Mouse (Mus musculus): ENCODE results near the gene Tbc1d12. TPM values are rescaled to one million over a fixed set of nuclear protein-coding genes. Genes with fewer than 3 reads are reported as not detected.
"Not testable (repeated sequence)": the region's sequence is repeated elsewhere in the genome, so short reads cannot be mapped to it uniquely, and the experiment has no call there.

Tbc1d12 gene
- polyA plus RNA-seq, 1 experiment from 2014 or later = 2.3 TPM

DNA sequence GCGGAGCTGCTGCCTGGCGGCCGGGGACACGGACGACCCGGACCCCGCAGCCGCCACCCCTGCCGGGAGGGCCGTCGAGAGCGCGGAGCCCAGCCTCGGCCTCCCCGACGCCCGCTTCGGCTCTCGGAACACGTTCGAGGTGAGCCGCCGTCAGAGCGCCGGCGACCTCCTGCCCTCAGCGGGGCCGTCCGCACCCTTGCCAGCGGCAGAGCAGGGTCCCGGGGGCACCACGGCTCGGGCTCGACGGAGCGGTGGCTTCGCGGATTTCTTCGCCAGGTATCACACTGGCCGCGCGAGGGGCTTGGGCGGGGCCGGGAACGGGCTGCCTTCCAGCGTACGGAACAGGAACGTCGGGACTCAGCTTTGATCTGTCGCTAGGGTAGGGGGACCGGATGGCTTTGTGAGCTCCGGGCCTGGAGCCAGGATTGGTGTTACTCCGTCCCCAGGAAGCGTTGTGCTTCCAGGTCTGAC, 827 bp downstream of the Tbc1d12 start:
- peak; percentile 62 for DNase-seq (ENCODE audit: low spot score)
- Histone ChIP-seq H3K27me3 (ENCODE audit: insufficient read depth, poor library complexity, severe bottlenecking) (no peaks in the 10 kb centered on the region), H3K27ac (peak overlapping the region; percentile 94), H3K9me3 (0 out of 2 replicates have a peak, but pooled peaks cover 2% of the 10 kb centered on the region), H3K36me3 (peaks cover 4% of the 10 kb centered on the region; the same call in 1 of the 2 replicates), H3K4me3 (peak overlapping the region; percentile 81), H3K4me1 (replicated peaks) (peaks cover 11% of the 10 kb centered on the region; the same call in 1 of the 2 replicates)
- WGBS = under 1% methylated on average over 54 of the region's 54 CpGs

DNA sequence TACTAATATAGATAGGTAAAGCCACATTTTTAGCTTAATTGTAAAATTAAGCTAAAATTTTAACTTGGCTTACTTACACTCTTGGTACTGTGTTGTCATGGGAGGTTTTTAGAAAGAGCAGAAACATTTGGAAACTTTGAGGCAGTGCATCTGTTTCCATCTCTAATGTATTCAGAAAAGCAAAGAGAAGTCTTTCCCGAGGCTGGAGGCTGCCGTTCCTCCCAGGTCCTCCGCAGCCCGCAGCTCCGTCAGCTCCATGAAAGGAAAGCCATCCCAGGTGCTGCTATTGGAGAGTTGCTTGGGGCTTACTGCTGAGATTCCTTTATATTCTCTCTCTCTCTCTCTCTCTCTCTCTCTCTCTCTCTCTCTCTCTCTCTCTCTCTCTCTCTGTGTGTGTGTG, 8.4 kb downstream of the Tbc1d12 start:
- Histone ChIP-seq H3K4me1 (replicated peaks) (no peaks in the 10 kb centered on the region), H3K27ac (no peak overlapping the region), H3K27me3 (ENCODE audit: insufficient read depth, poor library complexity, severe bottlenecking) (no peaks in the 10 kb centered on the region), H3K36me3 (peaks cover 4% of the 10 kb centered on the region; the same call in 1 of the 2 replicates), H3K4me3 (no peak overlapping the region), H3K9me3 (peaks cover 6% of the 10 kb centered on the region; the same call in 1 of the 2 replicates)
- 75% methylated on average over 5 of the region's 5 CpGs for WGBS
- DNase-seq (ENCODE audit: low spot score) = no peak

DNA sequence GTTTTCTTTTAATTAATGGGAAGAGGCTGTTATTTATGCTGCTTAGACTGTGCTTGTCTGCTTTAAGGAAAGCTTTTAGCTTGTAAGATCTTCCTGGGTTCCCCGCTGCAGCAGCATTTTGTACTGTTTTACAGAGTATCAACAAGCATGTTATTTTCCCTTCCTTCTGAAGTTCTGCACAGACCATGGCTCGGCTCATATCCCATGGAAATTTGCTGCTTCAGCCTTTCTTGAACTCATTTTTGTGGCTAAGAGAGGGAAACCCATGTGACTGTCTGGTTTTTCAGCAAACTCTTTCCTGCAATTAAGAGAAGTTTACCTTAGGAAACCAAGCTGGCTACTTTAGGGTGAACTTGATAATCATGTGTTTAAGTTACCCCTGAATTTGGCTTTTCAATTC, 10.0 kb downstream of the Tbc1d12 start:
- Histone ChIP-seq H3K9me3 (peaks cover 6% of the 10 kb centered on the region; the same call in 1 of the 2 replicates), H3K4me3 (no peak overlapping the region)

GRCm38 (mm10) chr19:38858224-38858623, 21.8 kb downstream of the Tbc1d12 start:
- 92% methylated on average over 3 of the region's 3 CpGs for whole genome bisulfite sequencing

More for the DNA sequence above, 10.0 kb downstream of the Tbc1d12 start:
- Histone ChIP-seq H3K27me3 (ENCODE audit: insufficient read depth, poor library complexity, severe bottlenecking) (no peaks in the 10 kb centered on the region), H3K36me3 (peaks cover 4% of the 10 kb centered on the region; the same call in 1 of the 2 replicates), H3K27ac (no peak overlapping the region), H3K4me1 (replicated peaks) (no peaks in the 10 kb centered on the region)
- WGBS = 90% methylated on average over 2 of the region's 2 CpGs
- no peak for DNase-seq (ENCODE audit: low spot score)

GRCm38 (mm10) chr19:38862523-38862922, 26.1 kb downstream of the Tbc1d12 start:
- Histone ChIP-seq H3K9me3 (no peaks in the 10 kb centered on the region), H3K4me1 (replicated peaks) (no peaks in the 10 kb centered on the region), H3K27ac (no peak overlapping the region), H3K4me3 (no peak overlapping the region), H3K36me3 (no peaks in the 10 kb centered on the region), H3K27me3 (ENCODE audit: insufficient read depth, poor library complexity, severe bottlenecking) (no peaks in the 10 kb centered on the region)
- WGBS = 94% methylated on average over 6 of the region's 6 CpGs
- no peak for DNase-seq (ENCODE audit: low spot score)

More at GRCm38 (mm10) chr19:38858224-38858623, 21.8 kb downstream of the Tbc1d12 start:
- Histone ChIP-seq H3K9me3 (no peaks in the 10 kb centered on the region), H3K4me3 (no peak overlapping the region), H3K27ac (no peak overlapping the region), H3K36me3 (no peaks in the 10 kb centered on the region), H3K4me1 (replicated peaks) (no peaks in the 10 kb centered on the region), H3K27me3 (ENCODE audit: insufficient read depth, poor library complexity, severe bottlenecking) (no peaks in the 10 kb centered on the region)
- no peak for DNase-seq (ENCODE audit: low spot score)

DNA sequence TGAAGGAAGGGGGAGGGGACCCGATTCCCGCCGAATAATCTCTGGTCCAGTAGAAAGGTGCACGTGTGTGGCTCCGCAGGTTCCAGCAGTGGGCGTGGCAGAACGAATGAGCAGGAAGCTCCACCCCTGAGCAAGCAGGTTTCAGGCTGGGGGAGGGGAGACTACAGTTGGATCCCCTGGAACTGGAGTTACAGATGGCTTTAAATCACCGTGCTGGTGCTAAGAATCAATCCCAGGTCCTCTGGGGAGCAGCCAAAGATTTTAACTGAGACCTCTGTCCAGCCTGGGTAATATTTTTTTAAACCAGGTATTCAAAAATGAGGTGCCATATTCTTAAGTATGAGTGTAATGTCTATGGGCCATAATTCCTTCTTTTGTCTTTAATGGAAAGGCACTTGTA, 38.4 kb downstream of the Tbc1d12 start:
- H3K4me3 ChIP-seq; H3K4me1 ChIP-seq (replicated peaks); H3K27me3 ChIP-seq (ENCODE audit: insufficient read depth, poor library complexity, severe bottlenecking); H3K27ac ChIP-seq; DNase-seq (ENCODE audit: low spot score); H3K36me3 ChIP-seq; H3K9me3 ChIP-seq: not testable (repeated sequence)
- WGBS = 68% methylated on average over 3 of the region's 8 CpGs

DNA sequence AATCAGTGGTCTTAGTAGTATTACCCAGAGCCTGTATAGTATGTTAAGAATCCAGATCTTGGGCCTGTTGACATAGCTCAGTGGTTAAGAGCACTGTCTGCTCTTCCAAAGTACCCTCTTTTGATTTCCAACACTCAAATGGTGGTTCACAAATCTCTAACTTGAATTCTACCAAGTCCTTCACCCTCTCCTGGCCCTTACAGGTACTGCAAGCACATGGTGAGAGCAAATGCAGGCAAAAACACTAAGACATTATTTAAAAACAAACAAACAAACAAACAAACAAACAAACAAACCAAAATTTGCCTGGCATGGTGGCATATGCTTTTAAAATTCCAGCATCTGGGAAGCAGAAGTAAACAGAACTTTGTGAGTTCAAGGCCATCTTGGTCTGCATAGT, 43.9 kb downstream of the Tbc1d12 start:
- Histone ChIP-seq H3K9me3 (no peaks in the 10 kb centered on the region), H3K36me3 (0 out of 2 replicates have a peak, but pooled peaks cover 8% of the 10 kb centered on the region), H3K27ac (no peak overlapping the region), H3K4me3 (no peak overlapping the region), H3K4me1 (replicated peaks) (no peaks in the 10 kb centered on the region), H3K27me3 (ENCODE audit: insufficient read depth, poor library complexity, severe bottlenecking) (no peaks in the 10 kb centered on the region)
- DNase-seq (ENCODE audit: low spot score) = no peak

GRCm38 (mm10) chr19:38901146-38902135, 65.1 kb downstream of the Tbc1d12 start:
- H3K4me3 ChIP-seq = no peak overlapping the region
- no peaks in the 10 kb centered on the region for H3K27me3 ChIP-seq (ENCODE audit: insufficient read depth, poor library complexity, severe bottlenecking)
- DNase-seq (ENCODE audit: low spot score) = no peak
- no peaks in the 10 kb centered on the region for H3K4me1 ChIP-seq (replicated peaks)
- WGBS = 86% methylated on average over 12 of the region's 12 CpGs
- no peaks in the 10 kb centered on the region for H3K9me3 ChIP-seq
- no peak overlapping the region for H3K27ac ChIP-seq
- H3K36me3 ChIP-seq = peaks cover 14% of the 10 kb centered on the region; the same call in 1 of the 2 replicates

DNA sequence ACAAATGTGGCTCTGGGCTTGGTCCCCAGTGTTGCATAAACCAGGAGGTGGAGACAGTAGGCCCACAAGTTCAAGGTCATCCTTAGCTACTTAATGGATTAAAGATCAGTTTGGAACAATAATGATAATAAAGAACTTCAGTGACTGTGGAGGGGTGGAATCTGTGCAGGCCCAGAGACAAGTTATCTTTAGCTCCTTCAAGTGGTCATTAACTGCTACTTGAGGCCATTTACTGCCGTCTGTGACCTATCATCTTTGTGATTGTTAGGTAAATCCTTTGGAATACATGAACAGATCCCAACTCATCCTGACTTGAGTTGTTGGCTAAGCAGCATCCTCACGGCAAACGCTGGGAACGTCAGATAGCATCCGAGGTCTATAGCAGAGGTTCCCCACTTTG, 66.1 kb downstream of the Tbc1d12 start:
- no peaks in the 10 kb centered on the region for H3K4me1 ChIP-seq (replicated peaks)
- WGBS = 92% methylated on average over 5 of the region's 5 CpGs
- no peaks in the 10 kb centered on the region for H3K9me3 ChIP-seq
- no peak for DNase-seq (ENCODE audit: low spot score)
- H3K27me3 ChIP-seq (ENCODE audit: insufficient read depth, poor library complexity, severe bottlenecking) = no peaks in the 10 kb centered on the region
- H3K27ac ChIP-seq = no peak overlapping the region
- H3K4me3 ChIP-seq = no peak overlapping the region
- H3K36me3 ChIP-seq = peaks cover 14% of the 10 kb centered on the region; the same call in 1 of the 2 replicates

DNA sequence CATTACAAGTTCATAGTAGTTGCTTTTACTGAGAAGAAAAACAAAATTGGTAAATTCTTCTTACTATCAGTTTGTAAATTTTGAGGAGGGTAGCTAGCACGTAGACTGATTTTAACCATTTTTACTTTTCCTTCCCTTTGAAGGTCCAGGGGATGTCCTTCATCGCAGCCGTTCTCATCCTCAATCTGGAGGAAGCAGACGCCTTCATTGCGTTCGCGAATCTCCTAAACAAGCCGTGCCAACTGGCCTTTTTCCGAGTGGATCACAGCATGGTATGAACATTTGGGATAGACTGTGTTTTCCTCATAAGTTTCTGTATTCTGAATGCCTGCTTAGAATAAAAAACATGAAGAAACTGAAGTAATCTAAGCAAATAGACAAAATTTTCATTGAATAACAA, 77.4 kb downstream of the Tbc1d12 start:
- Histone ChIP-seq H3K4me3 (no peak overlapping the region), H3K27me3 (ENCODE audit: insufficient read depth, poor library complexity, severe bottlenecking) (no peaks in the 10 kb centered on the region), H3K27ac (no peak overlapping the region), H3K36me3 (peaks cover 18% of the 10 kb centered on the region), H3K4me1 (replicated peaks) (no peaks in the 10 kb centered on the region), H3K9me3 (no peaks in the 10 kb centered on the region)
- WGBS = 93% methylated on average over 9 of the region's 9 CpGs
- DNase-seq (ENCODE audit: low spot score) = no peak

DNA sequence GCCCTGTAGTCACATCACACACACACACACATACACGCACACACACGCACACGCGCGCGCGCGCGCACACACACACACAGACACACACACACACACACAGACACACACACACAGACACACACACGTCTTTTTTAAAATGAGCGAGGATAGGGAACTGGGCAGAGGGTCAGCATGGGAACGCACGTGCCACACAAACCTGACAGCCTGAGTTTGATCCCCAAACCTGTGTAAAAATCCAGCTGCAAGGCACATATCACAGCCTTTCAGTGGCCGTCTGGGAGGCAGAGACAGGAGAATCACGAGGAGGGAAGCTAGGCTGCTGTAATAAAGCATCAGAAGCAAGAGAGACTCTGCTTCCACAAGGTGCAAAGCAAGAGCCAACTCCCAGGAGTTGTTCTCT, 78.5 kb downstream of the Tbc1d12 start:
- H3K36me3 ChIP-seq = peaks cover 18% of the 10 kb centered on the region
- no peaks in the 10 kb centered on the region for H3K27me3 ChIP-seq (ENCODE audit: insufficient read depth, poor library complexity, severe bottlenecking)
- H3K27ac ChIP-seq = no peak overlapping the region
- no peaks in the 10 kb centered on the region for H3K9me3 ChIP-seq
- H3K4me1 ChIP-seq (replicated peaks) = no peaks in the 10 kb centered on the region
- no peak overlapping the region for H3K4me3 ChIP-seq
- 95% methylated on average over 15 of the region's 15 CpGs for WGBS
- no peak for DNase-seq (ENCODE audit: low spot score)

DNA sequence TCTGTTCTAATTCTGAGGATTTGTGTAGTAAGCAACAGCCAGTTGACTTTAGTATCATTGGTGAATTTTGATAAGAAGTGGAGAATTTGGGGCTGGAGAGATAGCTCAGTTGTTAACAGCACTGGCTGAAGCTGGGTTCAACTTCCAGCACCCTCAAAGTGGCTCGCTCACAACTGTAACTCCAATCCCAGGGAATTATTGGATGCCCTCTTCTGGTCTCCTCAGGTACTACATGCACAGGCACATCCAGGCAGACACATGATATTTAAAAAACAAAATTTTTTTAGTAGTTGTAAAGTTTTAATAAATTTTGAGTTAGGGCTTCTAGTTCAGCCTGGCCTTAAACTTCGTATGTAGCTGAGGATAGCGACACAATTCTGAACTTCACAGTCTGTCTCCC, 79.3 kb downstream of the Tbc1d12 start:
- Histone ChIP-seq H3K27ac (no peak overlapping the region), H3K36me3 (peaks cover 18% of the 10 kb centered on the region), H3K9me3 (no peaks in the 10 kb centered on the region), H3K27me3 (ENCODE audit: insufficient read depth, poor library complexity, severe bottlenecking) (no peaks in the 10 kb centered on the region), H3K4me3 (no peak overlapping the region), H3K4me1 (replicated peaks) (no peaks in the 10 kb centered on the region)
- WGBS = 45% methylated on average over 3 of the region's 3 CpGs
- peak; percentile 41 for DNase-seq (ENCODE audit: low spot score)

GRCm38 (mm10) chr19:38928481-38929158, 92.2 kb downstream of the Tbc1d12 start:
- Histone ChIP-seq H3K27me3 (ENCODE audit: insufficient read depth, poor library complexity, severe bottlenecking) (no peaks in the 10 kb centered on the region), H3K9me3 (no peaks in the 10 kb centered on the region), H3K4me3 (no peak overlapping the region), H3K36me3 (peaks cover 12% of the 10 kb centered on the region), H3K27ac (no peak overlapping the region), H3K4me1 (replicated peaks) (peaks cover 15% of the 10 kb centered on the region)
- WGBS = 90% methylated on average over 11 of the region's 11 CpGs
- no peak for DNase-seq (ENCODE audit: low spot score)
